Mouse (Mus musculus): ENCODE measurements around the gene Kcnk2. TPM values are rescaled to one million over a fixed set of nuclear protein-coding genes. Genes with fewer than 3 reads are reported as not detected.

Gene Kcnk2
- polyA plus RNA-seq, 1 experiment from 2014 or later = 7.8 TPM

GRCm38 (mm10) chr1:189409906-189410305, 7.8 kb upstream of the Kcnk2 start:
- H3K9ac ChIP-seq (ENCODE audit: low read length) = no peak overlapping the region
- ATAC-seq (replicated peaks; ENCODE audit: low FRiP score, low TSS enrichment, low read depth) (no peak), DNase-seq (ENCODE audit: low spot score) (no peak)
- no peaks in the 10 kb centered on the region for H3K9me3 ChIP-seq (ENCODE audit: control insufficient read depth, low read length)
- H3K27me3 ChIP-seq (replicated peaks; ENCODE audit: control insufficient read depth, insufficient read depth, low read length) = no peaks in the 10 kb centered on the region
- no peak overlapping the region for H3K4me2 ChIP-seq (ENCODE audit: low read length)
- no peak overlapping the region for H3K4me3 ChIP-seq (ENCODE audit: low read depth, low read length)
- H3K36me3 ChIP-seq (ENCODE audit: control insufficient read depth, insufficient read depth, low read length) = no peaks in the 10 kb centered on the region
- no peak overlapping the region for H3K27ac ChIP-seq (ENCODE audit: low read depth)
- WGBS = 91% methylated on average over 6 of the region's 6 CpGs
- H3K4me1 ChIP-seq (replicated peaks; ENCODE audit: control insufficient read depth, insufficient read depth, low read length) = no peaks in the 10 kb centered on the region

GRCm38 (mm10) chr1:189405221-189405620, 3.1 kb upstream of the Kcnk2 start:
- WGBS = 80% methylated on average over 10 of the region's 10 CpGs
- H3K4me3 ChIP-seq (ENCODE audit: low read depth, low read length) = no peak overlapping the region
- no peaks in the 10 kb centered on the region for H3K27me3 ChIP-seq (replicated peaks; ENCODE audit: control insufficient read depth, insufficient read depth, low read length)
- H3K36me3 ChIP-seq (ENCODE audit: control insufficient read depth, insufficient read depth, low read length) = no peaks in the 10 kb centered on the region
- no peak overlapping the region for H3K27ac ChIP-seq (ENCODE audit: low read depth)
- no peak overlapping the region for H3K4me2 ChIP-seq (ENCODE audit: low read length)
- H3K4me1 ChIP-seq (replicated peaks; ENCODE audit: control insufficient read depth, insufficient read depth, low read length) = peaks cover 11% of the 10 kb centered on the region; the same call in 1 of the 2 replicates
- H3K9me3 ChIP-seq (ENCODE audit: control insufficient read depth, low read length) = no peaks in the 10 kb centered on the region
- ATAC-seq (replicated peaks; ENCODE audit: low FRiP score, low TSS enrichment, low read depth) (no peak), DNase-seq (ENCODE audit: low spot score) (no peak)
- H3K9ac ChIP-seq (ENCODE audit: low read length) = no peak overlapping the region

- Histone ChIP-seq H3K9ac (ENCODE audit: low read length) (no peak overlapping the region), H3K27me3 (replicated peaks; ENCODE audit: control insufficient read depth, insufficient read depth, low read length) (no peaks in the 10 kb centered on the region), H3K36me3 (ENCODE audit: control insufficient read depth, insufficient read depth, low read length) (no peaks in the 10 kb centered on the region), H3K27ac (ENCODE audit: low read depth) (no peak overlapping the region), H3K4me2 (ENCODE audit: low read length) (no peak overlapping the region), H3K4me1 (replicated peaks; ENCODE audit: control insufficient read depth, insufficient read depth, low read length) (peaks cover 11% of the 10 kb centered on the region; the same call in 1 of the 2 replicates), H3K4me3 (ENCODE audit: low read depth, low read length) (no peak overlapping the region), H3K9me3 (ENCODE audit: control insufficient read depth, low read length) (no peaks in the 10 kb centered on the region)
- DNase-seq (ENCODE audit: low spot score) = no peak
- WGBS = 20% methylated on average over 6 of the region's 6 CpGs
- peak; percentile 16; the same call in 1 of the 2 replicates for ATAC-seq (replicated peaks; ENCODE audit: low FRiP score, low TSS enrichment, low read depth)
These were observed 1.5 kb upstream of the Kcnk2 start for GRCm38 (mm10) chr1:189403546-189403945.

GRCm38 (mm10) chr1:189403139-189403538, 1.1 kb upstream of the Kcnk2 start:
- WGBS = 62% methylated on average over 4 of the region's 4 CpGs
- ATAC-seq (replicated peaks; ENCODE audit: low FRiP score, low TSS enrichment, low read depth) = peak; percentile 72
- DNase-seq (ENCODE audit: low spot score) = peak; percentile 60
- Histone ChIP-seq H3K9me3 (ENCODE audit: control insufficient read depth, low read length) (no peaks in the 10 kb centered on the region), H3K36me3 (ENCODE audit: control insufficient read depth, insufficient read depth, low read length) (no peaks in the 10 kb centered on the region), H3K4me2 (ENCODE audit: low read length) (no peak overlapping the region), H3K27ac (ENCODE audit: low read depth) (no peak overlapping the region), H3K27me3 (replicated peaks; ENCODE audit: control insufficient read depth, insufficient read depth, low read length) (no peaks in the 10 kb centered on the region), H3K4me1 (replicated peaks; ENCODE audit: control insufficient read depth, insufficient read depth, low read length) (peaks cover 11% of the 10 kb centered on the region; the same call in 1 of the 2 replicates), H3K9ac (ENCODE audit: low read length) (no peak overlapping the region), H3K4me3 (ENCODE audit: low read depth, low read length) (no peak overlapping the region)

- no peak for DNase-seq (ENCODE audit: low spot score)
- Histone ChIP-seq H3K27me3 (replicated peaks; ENCODE audit: control insufficient read depth, insufficient read depth, low read length) (no peaks in the 10 kb centered on the region), H3K9ac (ENCODE audit: low read length) (no peak overlapping the region), H3K4me2 (ENCODE audit: low read length) (no peak overlapping the region), H3K4me1 (replicated peaks; ENCODE audit: control insufficient read depth, insufficient read depth, low read length) (no peaks in the 10 kb centered on the region), H3K4me3 (ENCODE audit: low read depth, low read length) (no peak overlapping the region), H3K9me3 (ENCODE audit: control insufficient read depth, low read length) (no peaks in the 10 kb centered on the region), H3K27ac (ENCODE audit: low read depth) (no peak overlapping the region), H3K36me3 (ENCODE audit: control insufficient read depth, insufficient read depth, low read length) (no peaks in the 10 kb centered on the region)
- ATAC-seq (replicated peaks; ENCODE audit: low FRiP score, low TSS enrichment, low read depth) = no peak
- WGBS = 64% methylated on average over 10 of the region's 10 CpGs
These were observed 15.2 kb downstream of the Kcnk2 start for GRCm38 (mm10) chr1:189386848-189387247.

- Histone ChIP-seq H3K9ac (ENCODE audit: low read length) (no peak overlapping the region), H3K4me3 (ENCODE audit: low read depth, low read length) (no peak overlapping the region), H3K4me2 (ENCODE audit: low read length) (no peak overlapping the region), H3K36me3 (ENCODE audit: control insufficient read depth, insufficient read depth, low read length) (no peaks in the 10 kb centered on the region), H3K9me3 (ENCODE audit: control insufficient read depth, low read length) (no peaks in the 10 kb centered on the region), H3K27ac (ENCODE audit: low read depth) (no peak overlapping the region), H3K27me3 (replicated peaks; ENCODE audit: control insufficient read depth, insufficient read depth, low read length) (no peaks in the 10 kb centered on the region), H3K4me1 (replicated peaks; ENCODE audit: control insufficient read depth, insufficient read depth, low read length) (no peaks in the 10 kb centered on the region)
- WGBS = 65% methylated on average over 2 of the region's 2 CpGs
- no peak for DNase-seq (ENCODE audit: low spot score)
- ATAC-seq (replicated peaks; ENCODE audit: low FRiP score, low TSS enrichment, low read depth) = no peak
These were observed 15.9 kb downstream of the Kcnk2 start for GRCm38 (mm10) chr1:189386141-189386540.

GRCm38 (mm10) chr1:189367722-189368121, 34.4 kb downstream of the Kcnk2 start:
- Histone ChIP-seq H3K4me2 (ENCODE audit: low read length) (no peak overlapping the region), H3K27ac (ENCODE audit: low read depth) (no peak overlapping the region), H3K9me3 (ENCODE audit: control insufficient read depth, low read length) (no peaks in the 10 kb centered on the region), H3K36me3 (ENCODE audit: control insufficient read depth, insufficient read depth, low read length) (no peaks in the 10 kb centered on the region), H3K4me1 (replicated peaks; ENCODE audit: control insufficient read depth, insufficient read depth, low read length) (no peaks in the 10 kb centered on the region), H3K27me3 (replicated peaks; ENCODE audit: control insufficient read depth, insufficient read depth, low read length) (no peaks in the 10 kb centered on the region), H3K4me3 (ENCODE audit: low read depth, low read length) (no peak overlapping the region), H3K9ac (ENCODE audit: low read length) (no peak overlapping the region)
- DNase-seq (ENCODE audit: low spot score) = no peak
- no peak for ATAC-seq (replicated peaks; ENCODE audit: low FRiP score, low TSS enrichment, low read depth)
- WGBS = 94% methylated on average over 4 of the region's 4 CpGs

GRCm38 (mm10) chr1:189364188-189364587, 37.9 kb downstream of the Kcnk2 start:
- DNase-seq (ENCODE audit: low spot score) (no peak), ATAC-seq (replicated peaks; ENCODE audit: low FRiP score, low TSS enrichment, low read depth) (no peak)
- H3K4me1 ChIP-seq (replicated peaks; ENCODE audit: control insufficient read depth, insufficient read depth, low read length) = no peaks in the 10 kb centered on the region
- H3K36me3 ChIP-seq (ENCODE audit: control insufficient read depth, insufficient read depth, low read length) = no peaks in the 10 kb centered on the region
- H3K9ac ChIP-seq (ENCODE audit: low read length) = no peak overlapping the region
- H3K27me3 ChIP-seq (replicated peaks; ENCODE audit: control insufficient read depth, insufficient read depth, low read length) = no peaks in the 10 kb centered on the region
- no peak overlapping the region for H3K27ac ChIP-seq (ENCODE audit: low read depth)
- no peaks in the 10 kb centered on the region for H3K9me3 ChIP-seq (ENCODE audit: control insufficient read depth, low read length)
- no peak overlapping the region for H3K4me3 ChIP-seq (ENCODE audit: low read depth, low read length)
- 60% methylated on average over 5 of the region's 5 CpGs for WGBS
- no peak overlapping the region for H3K4me2 ChIP-seq (ENCODE audit: low read length)

GRCm38 (mm10) chr1:189362579-189362978, 39.5 kb downstream of the Kcnk2 start:
- Histone ChIP-seq H3K36me3 (ENCODE audit: control insufficient read depth, insufficient read depth, low read length) (no peaks in the 10 kb centered on the region), H3K4me2 (ENCODE audit: low read length) (no peak overlapping the region), H3K9ac (ENCODE audit: low read length) (no peak overlapping the region), H3K4me1 (replicated peaks; ENCODE audit: control insufficient read depth, insufficient read depth, low read length) (no peaks in the 10 kb centered on the region), H3K27ac (ENCODE audit: low read depth) (no peak overlapping the region), H3K9me3 (ENCODE audit: control insufficient read depth, low read length) (no peaks in the 10 kb centered on the region), H3K4me3 (ENCODE audit: low read depth, low read length) (no peak overlapping the region), H3K27me3 (replicated peaks; ENCODE audit: control insufficient read depth, insufficient read depth, low read length) (no peaks in the 10 kb centered on the region)
- WGBS = 59% methylated on average over 6 of the region's 6 CpGs
- ATAC-seq (replicated peaks; ENCODE audit: low FRiP score, low TSS enrichment, low read depth) (no peak), DNase-seq (ENCODE audit: low spot score) (no peak)

All from intestine, embryonic 14.5 days (tissue).